Mouse (Mus musculus) heart, embryonic 10.5 days (tissue): Measurements from ENCODE around the gene Pcsk2. TPM values are rescaled to one million over a fixed set of nuclear protein-coding genes. Genes with fewer than 3 reads are reported as not detected.

Experiments used
- DNase-seq: peaks from one replicate; pipeline ENCODE4 v3.0.0-alpha.2; 2017; ENCODE audit warnings: low spot score
- H3K27ac ChIP-seq: fragments of 300-500 bp; sonication (generic); 2 replicates; pipeline ENCODE4 v1.5.1; 2016; ENCODE audit warnings: mild to moderate bottlenecking
- H3K27me3 ChIP-seq: fragments of 300-500 bp; sonication (generic); 2 replicates; pipeline ENCODE4 v1.6.1; 2016; ENCODE audit warnings: mild to moderate bottlenecking; ENCODE audit not compliant: poor library complexity, insufficient read depth, severe bottlenecking
- H3K36me3 ChIP-seq: fragments of 300-500 bp; sonication (generic); 2 replicates; pipeline ENCODE4 v1.6.1; 2016; ENCODE audit warnings: mild to moderate bottlenecking, moderate library complexity
- H3K4me1 ChIP-seq: fragments of 300-500 bp; sonication (generic); 2 replicates; pipeline ENCODE4 v1.6.1; 2016; ENCODE audit warnings: mild to moderate bottlenecking
- H3K4me3 ChIP-seq: fragments of 300-500 bp; sonication (generic); 2 replicates; pipeline ENCODE4 v1.5.1; 2016; ENCODE audit warnings: mild to moderate bottlenecking, moderate library complexity
- H3K9me3 ChIP-seq: fragments of 300-500 bp; sonication (generic); 2 replicates; pipeline ENCODE4 v1.6.1; 2016; ENCODE audit warnings: mild to moderate bottlenecking, moderate library complexity
- WGBS: fragments of 180-500 bp; shearing (Covaris S2); methylation state at CpG from one replicate; pipeline ENCODE4 v1.1.7; 2016; 5-methylcytosine and 5-hydroxymethylcytosine counted together
- polyA plus RNA-seq: library from polyadenylated mRNA; unstranded; fragments of >200 nt; fragmentation: Nextera tagmentation; extraction: Ambion mirVana; gene quantifications from 2 replicates; pipeline ENCODE4 v1.2.1, GENCODE M21; 2016

The Pcsk2 gene
- polyA plus RNA-seq, 1 experiment from 2014 or later: 0.20 TPM

GRCm38 (mm10) chr2:143837291-143837701 is 291.3 kb downstream of the Pcsk2 start:
- Histone ChIP-seq H3K4me3 (peak overlapping the region; percentile 53), H3K4me1 (peaks cover 12% of the 10 kb centered on the region), H3K9me3 (no peaks in the 10 kb centered on the region), H3K36me3 (no peaks in the 10 kb centered on the region), H3K27me3 (no peaks in the 10 kb centered on the region), H3K27ac (peak overlapping the region; percentile 59; the same call in 1 of the 2 replicates)
- peak; percentile 81 for DNase-seq
- 1% methylated on average over 8 of the region's 8 CpGs for WGBS

GRCm38 (mm10) chr2:143838698-143839097 is 292.7 kb downstream of the Pcsk2 start:
- Histone ChIP-seq H3K4me1 (peaks cover 11% of the 10 kb centered on the region), H3K4me3 (no peak overlapping the region), H3K27me3 (no peaks in the 10 kb centered on the region), H3K27ac (no peak overlapping the region), H3K36me3 (no peaks in the 10 kb centered on the region), H3K9me3 (no peaks in the 10 kb centered on the region)
- 49% methylated on average over 5 of the region's 5 CpGs for WGBS
- no peak for DNase-seq

GRCm38 (mm10) chr2:143839458-143839857 is 293.5 kb downstream of the Pcsk2 start:
- Histone ChIP-seq H3K9me3 (no peaks in the 10 kb centered on the region), H3K27me3 (no peaks in the 10 kb centered on the region), H3K36me3 (no peaks in the 10 kb centered on the region), H3K27ac (no peak overlapping the region), H3K4me3 (no peak overlapping the region), H3K4me1 (peaks cover 3% of the 10 kb centered on the region)
- no peak for DNase-seq
- 90% methylated on average over 2 of the region's 2 CpGs for WGBS

GRCm38 (mm10) chr2:143840895-143841294 is 294.9 kb downstream of the Pcsk2 start:
- Histone ChIP-seq H3K4me1 (peaks cover 3% of the 10 kb centered on the region), H3K27ac (no peak overlapping the region), H3K27me3 (no peaks in the 10 kb centered on the region), H3K4me3 (no peak overlapping the region), H3K36me3 (no peaks in the 10 kb centered on the region), H3K9me3 (no peaks in the 10 kb centered on the region)
- 84% methylated on average over 6 of the region's 6 CpGs for WGBS
- DNase-seq: no peak

GRCm38 (mm10) chr2:143841536-143841935 is 295.6 kb downstream of the Pcsk2 start:
- Histone ChIP-seq H3K4me1 (peaks cover 4% of the 10 kb centered on the region), H3K9me3 (no peaks in the 10 kb centered on the region), H3K36me3 (no peaks in the 10 kb centered on the region), H3K27me3 (no peaks in the 10 kb centered on the region), H3K27ac (no peak overlapping the region), H3K4me3 (no peak overlapping the region)
- WGBS: 83% methylated on average over 7 of the region's 7 CpGs
- no peak for DNase-seq

- no peaks in the 10 kb centered on the region for H3K27me3 ChIP-seq
- H3K4me1 ChIP-seq: peaks cover 10% of the 10 kb centered on the region; the same call in 1 of the 2 replicates
- DNase-seq: no peak
- H3K4me3 ChIP-seq: no peak overlapping the region
- H3K9me3 ChIP-seq: no peaks in the 10 kb centered on the region
- WGBS: 79% methylated on average over 5 of the region's 5 CpGs
- no peaks in the 10 kb centered on the region for H3K36me3 ChIP-seq
- no peak overlapping the region for H3K27ac ChIP-seq
These were observed 298.8 kb downstream of the Pcsk2 start for GRCm38 (mm10) chr2:143844779-143845178.

GRCm38 (mm10) chr2:143846799-143847198 is 300.8 kb downstream of the Pcsk2 start:
- peaks cover 10% of the 10 kb centered on the region; the same call in 1 of the 2 replicates for H3K4me1 ChIP-seq
- H3K4me3 ChIP-seq: no peak overlapping the region
- no peak for DNase-seq
- H3K27ac ChIP-seq: no peak overlapping the region
- no peaks in the 10 kb centered on the region for H3K27me3 ChIP-seq
- H3K9me3 ChIP-seq: no peaks in the 10 kb centered on the region
- WGBS: 64% methylated on average over 4 of the region's 4 CpGs
- H3K36me3 ChIP-seq: no peaks in the 10 kb centered on the region

GRCm38 (mm10) chr2:143847291-143847690 is 301.3 kb downstream of the Pcsk2 start:
- H3K9me3 ChIP-seq: no peaks in the 10 kb centered on the region
- no peak overlapping the region for H3K4me3 ChIP-seq
- H3K4me1 ChIP-seq: peaks cover 12% of the 10 kb centered on the region; the same call in 1 of the 2 replicates
- no peak overlapping the region for H3K27ac ChIP-seq
- DNase-seq: no peak
- H3K36me3 ChIP-seq: no peaks in the 10 kb centered on the region
- WGBS: 47% methylated on average over 3 of the region's 3 CpGs
- no peaks in the 10 kb centered on the region for H3K27me3 ChIP-seq

GRCm38 (mm10) chr2:143851354-143852221 is 305.6 kb downstream of the Pcsk2 start:
- no peaks in the 10 kb centered on the region for H3K27me3 ChIP-seq
- H3K9me3 ChIP-seq: no peaks in the 10 kb centered on the region
- DNase-seq: no peak
- peaks cover 11% of the 10 kb centered on the region for H3K4me1 ChIP-seq
- no peaks in the 10 kb centered on the region for H3K36me3 ChIP-seq
- no peak overlapping the region for H3K27ac ChIP-seq
- H3K4me3 ChIP-seq: no peak overlapping the region
- 86% methylated on average over 12 of the region's 12 CpGs for WGBS

- Histone ChIP-seq H3K36me3 (no peaks in the 10 kb centered on the region), H3K4me1 (peaks cover 3% of the 10 kb centered on the region; the same call in 1 of the 2 replicates), H3K27me3 (no peaks in the 10 kb centered on the region), H3K27ac (no peak overlapping the region), H3K9me3 (no peaks in the 10 kb centered on the region), H3K4me3 (no peak overlapping the region)
- no peak for DNase-seq
- 61% methylated on average over 18 of the region's 18 CpGs for WGBS
These were observed 306.6 kb downstream of the Pcsk2 start for GRCm38 (mm10) chr2:143852295-143853275.

GRCm38 (mm10) chr2:143853447-143853846 is 307.5 kb downstream of the Pcsk2 start:
- no peaks in the 10 kb centered on the region for H3K27me3 ChIP-seq
- 60% methylated on average over 4 of the region's 4 CpGs for WGBS
- no peaks in the 10 kb centered on the region for H3K9me3 ChIP-seq
- H3K4me3 ChIP-seq: no peak overlapping the region
- no peaks in the 10 kb centered on the region for H3K36me3 ChIP-seq
- H3K27ac ChIP-seq: no peak overlapping the region
- DNase-seq: no peak
- peaks cover 3% of the 10 kb centered on the region; the same call in 1 of the 2 replicates for H3K4me1 ChIP-seq

- Histone ChIP-seq H3K9me3 (no peaks in the 10 kb centered on the region), H3K27me3 (no peaks in the 10 kb centered on the region), H3K4me3 (no peak overlapping the region), H3K27ac (no peak overlapping the region), H3K4me1 (peaks cover 13% of the 10 kb centered on the region), H3K36me3 (no peaks in the 10 kb centered on the region)
- 77% methylated on average over 2 of the region's 2 CpGs for whole genome bisulfite sequencing
- DNase-seq: no peak
These were observed 313.2 kb downstream of the Pcsk2 start for GRCm38 (mm10) chr2:143859166-143859565.
